Comparison of ENCODE assay signal across 8 mouse cellular contexts in genomic region chr10:75835761-75836531, GRCm38 (mm10). TPM values are rescaled to one million over a fixed set of nuclear protein-coding genes. Genes with fewer than 3 reads are reported as not detected.
DNase-seq lines count a peak whose midpoint lies in the region.

No protein-coding gene starts in this region.

- peak; percentile 33 to 76 for DNase-seq in lung, adult 18-20 months
- no peak for DNase-seq in lung, postnatal 14 days
- peak; percentile 42 for DNase-seq in fibroblast of lung, adult 2 months (ENCODE audit: low read depth)
- peak; percentile 66 to 93 for DNase-seq in kidney, adult 8-10 months
- peak; percentile 61 for DNase-seq in lung, postnatal 10 days
- DNase-seq in thymus, postnatal 0 days (ENCODE audit: low spot score): peak; percentile 92
- no peak for DNase-seq in adrenal gland, postnatal 4 days (ENCODE audit: low spot score in 2 of 2)
- DNase-seq in layer of hippocampus, postnatal 10 days (ENCODE audit: low spot score in 2 of 2): no peak

RNA-seq across cellular contexts. Expression of gene Gstt2, which starts 1.3 kb away (rescaled TPM):
- polyA plus RNA-seq in thymus, postnatal 0 days (2015; fragmentation: Nextera tagmentation; extraction: Ambion mirVana): 77.5 and 78.6 TPM in 2 replicates
- total RNA-seq in adrenal gland, postnatal 4 days (2021): 10 to 100 TPM; 33.0 to 41.5 TPM
- 1 to 10 TPM; 5.0 to 6.1 TPM for total RNA-seq in layer of hippocampus, postnatal 10 days (2021)

RNA-seq across cellular contexts. Expression of gene Gstt4, which starts 13.6 kb away (rescaled TPM):
- polyA plus RNA-seq in thymus, postnatal 0 days (2015; fragmentation: Nextera tagmentation; extraction: Ambion mirVana): 0.14 and 0.18 TPM in 2 replicates
- total RNA-seq in adrenal gland, postnatal 4 days (2021): not detected
- total RNA-seq in layer of hippocampus, postnatal 10 days (2021): not detected

RNA-seq across cellular contexts. Expression of gene Mif, which starts 24.1 kb away (rescaled TPM):
- 1,368 and 1,597 TPM in 2 replicates for polyA plus RNA-seq in thymus, postnatal 0 days (2015; fragmentation: Nextera tagmentation; extraction: Ambion mirVana)
- total RNA-seq in adrenal gland, postnatal 4 days (2021): 100 to 1,000 TPM; 294 to 301 TPM
- 100 to 1,000 TPM; 674 to 738 TPM for total RNA-seq in layer of hippocampus, postnatal 10 days (2021)

RNA-seq across cellular contexts. Expression of gene Gstt1, which starts 37.6 kb away (rescaled TPM):
- polyA plus RNA-seq in thymus, postnatal 0 days (2015; fragmentation: Nextera tagmentation; extraction: Ambion mirVana): 2.2 and 2.8 TPM in 2 replicates
- 10 to 100 TPM; 21.1 to 30.2 TPM for total RNA-seq in adrenal gland, postnatal 4 days (2021)
- 1 to 10 TPM; 2.8 to 5.2 TPM for total RNA-seq in layer of hippocampus, postnatal 10 days (2021)

RNA-seq across cellular contexts. Expression of gene Gstt3, which starts 54.7 kb away (rescaled TPM):
- 9.9 and 10.1 TPM in 2 replicates for polyA plus RNA-seq in thymus, postnatal 0 days (2015; fragmentation: Nextera tagmentation; extraction: Ambion mirVana)
- 10 to 100 TPM; 12.7 to 21.7 TPM for total RNA-seq in adrenal gland, postnatal 4 days (2021)
- under 1 TPM; 0.96 to 0.98 TPM for total RNA-seq in layer of hippocampus, postnatal 10 days (2021)

Comparison
In these comparisons a context has a peak if more than half of its experiments do, and no peak if none do; other contexts are left out.
1. DNase-seq: peak in lung, adult 18-20 months (2 of 2), fibroblast of lung, adult 2 months (single experiment), kidney, adult 8-10 months (2 of 2), lung, postnatal 10 days (single experiment) and thymus, postnatal 0 days (single experiment); none in lung, postnatal 14 days (single experiment), adrenal gland, postnatal 4 days (0 of 2) and layer of hippocampus, postnatal 10 days (0 of 2).
2. RNA of gene Gstt2, which starts 1.3 kb away (total RNA-seq): 33.0 to 41.5 TPM in adrenal gland, postnatal 4 days; 5.0 to 6.1 TPM in layer of hippocampus, postnatal 10 days; every median in the first group is over 4 times any median in the second.